Mouse (Mus musculus) testis, postnatal 10 days (tissue): Measurements from ENCODE around the gene Vdr.

Experiments
- DNase-seq: peaks from one replicate; pipeline ENCODE4 v3.0.0; 2021; ENCODE audit warnings: low spot score

The Vdr gene

GRCm38 (mm10) chr15:97919217-97919616, 8.8 kb upstream of the Vdr start:
- DNase-seq: no peak

- no peak for DNase-seq
Observed at GRCm38 (mm10) chr15:97917994-97918393, 7.6 kb upstream of the Vdr start.

DNA sequence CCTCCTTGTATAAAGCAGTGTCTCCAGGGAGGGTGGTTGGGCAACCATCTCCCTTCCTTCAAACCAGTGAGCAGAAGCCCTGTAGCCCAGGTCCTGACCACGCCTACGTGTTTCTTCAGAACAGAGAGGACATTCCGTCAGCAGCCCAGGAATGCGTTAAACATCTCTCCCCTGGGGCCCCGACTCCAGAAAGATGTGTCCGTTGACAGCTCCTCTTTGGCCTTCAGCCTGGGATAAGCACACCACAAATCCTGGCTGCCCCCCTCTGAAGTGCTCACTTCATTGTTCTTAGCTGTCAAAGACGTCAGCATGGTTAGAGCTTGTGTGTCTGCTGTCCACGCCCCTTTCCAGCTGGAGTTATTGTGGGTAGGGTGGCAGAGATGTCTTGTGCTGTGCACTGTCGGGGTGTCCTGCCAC, 3.9 kb upstream of the Vdr start:
- no peak for DNase-seq

DNA sequence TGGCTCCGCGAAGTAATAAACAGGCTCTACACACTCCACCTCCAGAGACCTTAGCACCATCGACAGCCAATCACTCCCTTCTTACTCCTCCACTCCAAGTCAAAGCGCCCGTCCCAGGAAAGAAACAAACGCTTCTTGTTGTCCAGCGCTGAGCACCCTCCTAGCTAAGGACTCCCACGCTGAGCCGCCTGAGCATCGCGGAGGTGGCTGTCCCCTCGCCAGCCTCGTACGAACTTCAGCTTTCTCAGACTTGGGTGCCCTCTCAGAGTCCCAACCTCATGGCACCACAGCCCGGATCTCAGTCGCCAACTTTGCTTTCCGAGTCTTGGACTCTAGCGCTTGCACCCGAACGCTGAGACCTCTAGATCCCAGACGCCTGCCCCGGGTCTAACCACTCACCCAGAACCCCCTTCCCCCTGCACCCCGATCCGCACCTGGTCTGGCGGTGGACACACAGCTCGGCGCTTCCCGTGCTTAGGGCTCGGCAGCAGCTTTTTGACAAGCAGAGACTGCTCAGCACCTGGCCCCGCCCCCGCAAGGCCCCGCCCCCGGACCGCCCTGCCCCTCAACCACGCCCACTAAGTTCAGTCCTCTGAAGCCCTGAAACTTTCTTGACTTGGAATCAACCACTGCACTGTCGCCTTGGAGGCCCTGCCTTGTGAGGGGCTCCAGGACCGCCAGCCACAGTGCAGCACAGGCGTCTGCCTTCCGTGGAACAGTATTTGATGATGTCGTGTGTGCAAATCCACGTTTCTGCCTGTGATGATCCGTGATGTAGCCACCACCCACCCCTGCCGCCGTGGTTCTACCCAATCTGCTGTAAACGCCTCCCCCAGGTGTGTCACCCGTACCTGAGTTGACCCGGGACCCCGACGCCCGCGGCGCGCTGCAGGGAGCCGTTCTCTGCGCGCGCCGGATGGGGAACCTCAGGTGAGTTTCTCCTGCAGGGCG, 2.4 kb downstream of the Vdr start:
- DNase-seq: peak; percentile 81

GRCm38 (mm10) chr15:97907202-97907601, 3.2 kb downstream of the Vdr start:
- no peak for DNase-seq

GRCm38 (mm10) chr15:97905281-97905680, 5.1 kb downstream of the Vdr start:
- DNase-seq: no peak

DNA sequence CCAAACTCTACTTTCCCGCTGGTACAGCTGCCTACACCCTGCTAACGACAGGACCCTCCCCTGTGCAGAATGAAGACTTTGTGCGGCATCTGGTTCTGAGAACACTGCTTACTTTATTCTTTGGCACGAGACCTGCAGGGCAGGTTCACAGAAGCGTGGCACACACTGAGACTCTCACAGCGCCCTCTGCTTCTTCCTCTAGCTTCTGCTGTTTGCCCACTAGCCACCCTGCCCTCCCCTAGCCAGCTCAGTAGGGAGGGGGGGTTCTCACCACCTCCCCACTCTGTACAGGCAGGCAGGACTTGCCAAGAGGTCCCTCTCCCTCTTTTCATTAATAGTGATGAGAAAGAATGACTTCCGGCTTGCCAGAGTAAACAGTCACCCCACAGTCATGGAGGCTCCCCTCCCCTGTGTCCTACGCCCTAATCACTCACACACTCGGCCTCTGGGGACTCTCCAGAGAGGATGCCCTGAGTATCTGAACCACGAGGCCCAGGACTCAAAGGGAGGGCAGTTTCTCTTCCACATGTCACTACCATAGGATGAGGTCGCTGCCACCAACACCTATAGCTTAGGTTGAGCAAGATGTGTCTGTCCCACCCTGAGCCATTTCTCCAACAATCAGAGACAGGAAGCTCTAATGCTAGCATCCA, 6.0 kb downstream of the Vdr start:
- no peak for DNase-seq

DNA sequence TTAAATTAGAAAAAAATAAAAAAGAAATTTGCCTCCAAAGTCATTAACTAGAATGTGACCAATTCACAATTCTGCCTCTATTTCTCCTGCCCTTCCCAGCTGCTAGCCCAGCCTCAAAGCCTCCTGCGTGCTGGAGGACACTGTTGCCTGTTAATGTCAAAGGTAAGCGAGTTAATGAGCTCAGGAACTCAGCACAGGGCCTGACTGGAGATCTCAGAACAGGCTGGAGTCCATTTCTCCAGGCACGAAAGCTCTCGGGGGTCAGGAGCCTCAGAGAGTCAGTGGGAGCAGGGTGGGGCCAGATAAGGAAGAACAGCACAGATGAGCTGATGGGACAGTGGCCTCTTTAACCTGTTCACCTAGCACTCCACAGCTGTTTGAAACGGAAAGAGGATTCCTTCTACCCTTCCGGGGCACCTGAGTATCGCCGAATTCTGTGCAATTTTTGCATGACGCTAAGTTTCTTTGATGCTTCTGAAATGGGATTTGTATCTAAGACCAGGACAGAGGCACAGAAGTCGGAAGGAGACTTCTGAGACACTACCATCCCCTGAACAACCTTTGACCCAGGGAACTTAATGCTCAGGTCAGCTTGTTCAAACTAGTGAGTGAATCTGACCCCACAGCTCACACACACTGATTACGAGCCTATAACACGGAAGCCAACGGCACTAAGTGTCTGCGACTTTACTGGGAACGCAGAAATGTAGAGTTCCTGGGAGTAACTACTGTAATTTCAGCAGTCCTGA, 7.0 kb downstream of the Vdr start:
- DNase-seq: no peak

DNA sequence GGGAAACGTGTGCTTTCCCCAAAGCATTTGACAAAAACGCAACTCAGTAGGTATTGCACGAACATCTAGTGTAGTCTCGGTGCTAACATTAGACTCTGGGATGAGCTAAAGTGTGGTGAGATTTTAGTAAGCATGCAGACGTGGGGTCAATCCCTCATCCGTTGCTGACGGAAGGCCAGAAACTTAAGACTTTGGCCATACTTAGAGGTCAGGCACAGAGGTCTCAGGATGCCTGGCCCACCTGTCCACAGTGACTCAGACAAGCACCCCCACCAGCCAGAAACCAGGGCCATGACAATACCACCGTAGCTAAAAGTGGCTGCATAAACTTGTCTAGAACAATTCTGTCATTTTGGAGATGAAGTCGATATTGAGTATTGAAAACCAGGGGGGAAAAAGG, 9.4 kb downstream of the Vdr start:
- DNase-seq: no peak

- DNase-seq: no peak
Observed at GRCm38 (mm10) chr15:97900336-97900912, 10.0 kb downstream of the Vdr start.

- no peak for DNase-seq
Observed at GRCm38 (mm10) chr15:97899714-97900113, 10.7 kb downstream of the Vdr start.

DNA sequence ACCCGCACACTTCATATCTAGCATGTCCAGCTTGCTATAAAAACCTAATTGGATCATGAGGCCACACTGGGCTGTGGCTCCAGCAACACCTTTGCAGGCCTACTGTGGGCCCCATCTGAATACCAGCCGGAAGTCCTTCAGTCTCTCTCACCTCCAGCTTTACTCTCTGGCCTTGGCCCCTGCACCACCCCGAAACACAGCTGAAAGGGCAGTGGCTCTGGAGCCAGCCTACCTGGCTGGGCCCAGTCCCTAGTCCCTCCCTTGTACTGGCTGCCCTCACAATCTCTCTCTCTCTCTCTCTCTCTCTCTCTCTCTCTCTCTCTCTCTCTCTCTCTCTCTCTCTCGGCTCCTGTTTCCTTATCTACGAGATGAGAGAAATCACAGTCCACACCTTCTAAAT, 11.6 kb downstream of the Vdr start:
- no peak for DNase-seq

DNA sequence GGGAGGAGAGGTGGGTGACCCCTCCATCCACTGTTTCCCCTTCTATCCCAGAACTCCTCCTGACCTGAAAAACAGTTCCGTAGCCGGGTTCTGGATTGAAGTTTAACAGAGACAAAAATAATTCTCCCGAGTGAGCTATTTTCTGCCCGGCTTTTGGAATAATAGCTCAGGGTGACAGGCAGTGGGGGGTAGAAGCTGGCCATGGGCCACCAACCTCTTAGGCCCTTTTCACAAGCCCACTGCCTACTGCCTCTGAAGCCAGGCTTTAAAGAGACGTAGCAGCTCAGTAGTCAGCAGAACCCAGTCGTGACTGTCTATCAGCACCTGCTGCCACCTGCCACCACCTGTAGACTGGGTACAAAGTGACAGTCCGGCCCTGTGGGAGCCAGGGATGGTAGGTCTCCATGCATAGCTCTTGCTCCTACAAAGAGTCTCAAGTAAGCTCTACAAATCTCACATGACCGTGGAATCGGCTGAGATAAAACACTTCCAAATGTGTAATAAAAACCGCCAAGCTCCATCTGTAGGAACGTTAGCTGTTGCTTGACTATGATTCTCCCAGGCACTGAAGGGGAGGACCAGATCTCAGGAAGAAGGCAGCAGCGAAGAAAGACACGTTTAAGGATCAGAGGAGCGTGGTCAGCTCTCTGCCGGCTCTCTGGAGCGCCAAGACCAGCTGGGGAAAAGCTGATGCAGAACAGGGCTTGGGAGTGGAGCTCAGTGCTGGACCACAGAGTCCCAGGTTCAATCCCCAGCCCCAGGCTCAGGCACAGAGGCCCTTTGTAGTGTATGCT, 13.4 kb downstream of the Vdr start:
- no peak for DNase-seq

DNA sequence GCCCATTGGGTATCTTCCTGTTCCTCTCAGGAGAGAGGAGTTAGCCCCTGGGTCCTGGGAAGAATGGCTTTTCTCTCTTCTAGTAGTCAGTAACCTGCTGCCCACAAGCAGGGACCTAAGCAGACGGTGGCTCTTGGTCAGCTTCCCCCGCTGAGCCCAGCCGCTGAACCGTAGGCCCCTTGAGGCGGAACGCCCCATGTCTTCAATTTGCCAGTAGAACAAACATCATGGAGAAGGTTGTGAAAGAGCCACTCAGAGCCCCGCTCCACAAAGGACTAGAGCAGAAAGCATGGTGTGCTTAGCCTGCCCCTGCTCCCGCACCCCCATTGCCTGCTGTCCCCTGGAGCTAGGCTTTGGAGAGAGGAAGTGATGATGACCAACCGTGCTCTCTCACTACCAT, 14.1 kb downstream of the Vdr start:
- no peak for DNase-seq

DNA sequence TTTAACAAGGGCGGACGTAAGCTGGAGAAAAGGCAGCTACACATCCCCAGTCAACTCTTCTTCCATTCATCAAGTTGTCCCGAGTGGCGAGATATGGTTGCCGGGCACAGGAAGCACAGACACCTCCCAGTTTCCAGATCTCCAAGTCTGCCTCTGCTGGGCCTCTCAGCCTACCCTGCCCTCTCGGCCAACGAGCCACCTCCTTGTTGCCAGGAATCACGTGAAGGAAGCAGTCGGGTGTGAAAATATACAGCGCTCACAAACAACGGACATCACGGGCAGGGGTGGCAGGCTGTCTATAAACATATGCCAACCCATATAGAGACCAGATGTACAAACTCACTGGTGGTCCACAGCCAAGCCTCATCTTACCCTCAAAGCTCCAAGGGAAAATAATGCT, 14.6 kb downstream of the Vdr start:
- no peak for DNase-seq

DNA sequence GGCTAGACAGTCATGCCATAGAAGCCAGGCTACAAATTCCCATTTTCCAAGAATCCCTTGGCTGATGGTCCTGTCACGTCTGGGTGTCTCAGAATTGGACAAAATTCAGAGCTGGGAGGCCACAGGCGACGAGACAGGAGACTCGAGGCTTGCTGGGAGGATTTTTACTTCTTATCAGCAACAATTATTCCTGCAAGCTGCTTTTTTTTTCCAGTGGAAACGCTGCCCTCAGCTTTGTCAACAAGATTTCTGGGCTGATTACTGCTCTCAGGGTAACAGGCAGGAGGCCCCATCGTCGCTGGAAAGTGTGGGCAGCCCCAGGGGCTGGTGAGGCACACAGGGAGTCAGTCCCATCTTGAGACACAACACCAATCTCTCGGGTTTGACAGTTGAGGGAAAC, 17.9 kb downstream of the Vdr start:
- DNase-seq: no peak

DNA sequence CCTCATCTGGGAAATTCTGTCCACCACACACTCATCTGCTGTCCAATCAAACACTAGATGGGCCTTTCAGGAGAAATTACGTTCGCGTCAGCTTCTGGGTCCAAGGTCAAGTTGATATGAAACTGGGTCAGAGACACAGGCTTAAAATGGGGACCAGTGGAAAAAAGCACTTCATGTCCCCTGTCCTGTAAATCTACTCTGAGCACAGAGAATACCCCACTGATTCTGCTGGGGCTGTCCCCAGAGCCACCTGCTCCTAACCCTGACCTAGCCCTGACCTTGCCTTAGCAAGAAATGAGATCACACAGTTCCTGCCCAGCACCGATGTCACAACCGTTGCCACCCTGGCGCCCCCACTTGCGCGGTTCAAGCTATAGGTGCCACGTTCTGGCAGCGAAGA, 20.0 kb downstream of the Vdr start:
- no peak for DNase-seq

GRCm38 (mm10) chr15:97890017-97890416, 20.4 kb downstream of the Vdr start:
- DNase-seq: no peak

DNA sequence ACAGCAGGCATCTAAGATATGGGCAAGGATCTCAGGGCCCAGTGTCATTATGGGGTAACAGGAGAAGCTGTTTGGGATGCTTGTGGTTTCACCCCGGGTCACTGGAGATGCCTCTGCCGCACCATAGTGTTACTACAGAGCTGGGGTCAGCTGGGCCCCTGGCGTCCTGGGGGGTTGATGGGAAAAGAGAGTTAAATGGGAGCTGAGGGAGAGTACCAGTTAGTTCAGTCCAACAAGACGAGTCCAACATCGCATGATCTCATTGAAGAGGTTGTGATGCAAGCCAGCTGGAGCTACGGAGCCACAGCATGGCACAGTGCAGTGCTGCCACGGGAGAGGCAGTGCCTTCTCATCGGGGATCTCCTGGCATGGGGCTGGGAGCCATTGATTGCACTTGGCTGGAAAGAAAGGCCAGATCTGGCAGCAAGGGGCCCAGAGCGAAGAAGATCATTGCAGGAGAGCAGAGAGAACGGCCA, 22.9 kb downstream of the Vdr start:
- no peak for DNase-seq

- no peak for DNase-seq
Observed at GRCm38 (mm10) chr15:97881423-97881822, 29.0 kb downstream of the Vdr start.

GRCm38 (mm10) chr15:97880441-97880840, 30.0 kb downstream of the Vdr start:
- no peak for DNase-seq
